Mouse (Mus musculus): ENCODE measurements around the gene Mreg. TPM values are rescaled to one million over a fixed set of nuclear protein-coding genes. Genes with fewer than 3 reads are reported as not detected.

Gene Mreg
- polyA plus RNA-seq, 1 experiment from 2014 or later: 7.6 TPM

- Histone ChIP-seq H3K4me3 (no peak overlapping the region), H3K9me3 (replicated peaks) (peaks cover 8% of the 10 kb centered on the region), H3K27ac (replicated peaks) (no peak overlapping the region), H3K27me3 (ENCODE audit: low read depth, poor library complexity, severe bottlenecking) (no peaks in the 10 kb centered on the region), H3K4me1 (no peaks in the 10 kb centered on the region), H3K36me3 (no peaks in the 10 kb centered on the region)
- DNase-seq (ENCODE audit: low spot score): no peak
- WGBS: 91% methylated on average over 10 of the region's 10 CpGs
Observed at GRCm38 (mm10) chr1:72136101-72136500, 76.0 kb downstream of the Mreg start.

- no peak for DNase-seq (ENCODE audit: low spot score)
- 65% methylated on average over 1 of the region's 1 CpGs for WGBS
- Histone ChIP-seq H3K4me3 (no peak overlapping the region), H3K36me3 (no peaks in the 10 kb centered on the region), H3K27ac (replicated peaks) (no peak overlapping the region), H3K9me3 (replicated peaks) (peaks cover 8% of the 10 kb centered on the region), H3K4me1 (no peaks in the 10 kb centered on the region), H3K27me3 (ENCODE audit: low read depth, poor library complexity, severe bottlenecking) (no peaks in the 10 kb centered on the region)
Observed at GRCm38 (mm10) chr1:72134534-72134933, 77.6 kb downstream of the Mreg start.

GRCm38 (mm10) chr1:72123434-72124297, 88.4 kb downstream of the Mreg start:
- peak; percentile 85 for DNase-seq (ENCODE audit: low spot score)
- H3K4me3 ChIP-seq: peak overlapping the region; percentile 16; the same call in 1 of the 2 replicates
- WGBS: 37% methylated on average over 23 of the region's 23 CpGs
- no peak overlapping the region for H3K27ac ChIP-seq (replicated peaks)
- H3K36me3 ChIP-seq: no peaks in the 10 kb centered on the region
- H3K4me1 ChIP-seq: 0 out of 2 replicates have a peak, but pooled peaks cover 2% of the 10 kb centered on the region
- H3K27me3 ChIP-seq (ENCODE audit: low read depth, poor library complexity, severe bottlenecking): no peaks in the 10 kb centered on the region
- H3K9me3 ChIP-seq (replicated peaks): no peaks in the 10 kb centered on the region

- no peaks in the 10 kb centered on the region for H3K36me3 ChIP-seq
- H3K4me1 ChIP-seq: 0 out of 2 replicates have a peak, but pooled peaks cover 2% of the 10 kb centered on the region
- 91% methylated on average over 17 of the region's 17 CpGs for WGBS
- no peaks in the 10 kb centered on the region for H3K9me3 ChIP-seq (replicated peaks)
- no peaks in the 10 kb centered on the region for H3K27me3 ChIP-seq (ENCODE audit: low read depth, poor library complexity, severe bottlenecking)
- no peak overlapping the region for H3K4me3 ChIP-seq
- no peak for DNase-seq (ENCODE audit: low spot score)
- H3K27ac ChIP-seq (replicated peaks): no peak overlapping the region
Observed at GRCm38 (mm10) chr1:72121608-72122185, 90.4 kb downstream of the Mreg start.

GRCm38 (mm10) chr1:72119981-72120380, 92.1 kb downstream of the Mreg start:
- no peak for DNase-seq (ENCODE audit: low spot score)
- Histone ChIP-seq H3K9me3 (replicated peaks) (no peaks in the 10 kb centered on the region), H3K4me1 (0 out of 2 replicates have a peak, but pooled peaks cover 2% of the 10 kb centered on the region), H3K27ac (replicated peaks) (no peak overlapping the region), H3K36me3 (no peaks in the 10 kb centered on the region), H3K27me3 (ENCODE audit: low read depth, poor library complexity, severe bottlenecking) (no peaks in the 10 kb centered on the region), H3K4me3 (no peak overlapping the region)
- 67% methylated on average over 4 of the region's 4 CpGs for WGBS

GRCm38 (mm10) chr1:72114206-72114605, 97.9 kb downstream of the Mreg start:
- Histone ChIP-seq H3K9me3 (replicated peaks) (no peaks in the 10 kb centered on the region), H3K4me1 (no peaks in the 10 kb centered on the region), H3K4me3 (no peak overlapping the region), H3K27ac (replicated peaks) (no peak overlapping the region), H3K36me3 (no peaks in the 10 kb centered on the region), H3K27me3 (ENCODE audit: low read depth, poor library complexity, severe bottlenecking) (no peaks in the 10 kb centered on the region)
- no peak for DNase-seq (ENCODE audit: low spot score)
- WGBS: 91% methylated on average over 5 of the region's 5 CpGs

Other genes with a start within 250 kb of the Mreg start
- 17.8 and 18.2 TPM in 2 replicates for gene Pecr, start 72.0 kb upstream of the Mreg start, polyA plus RNA-seq (2016; fragmentation: Nextera tagmentation; extraction: Ambion mirVana)
- gene Tmem169, start 72.1 kb upstream of the Mreg start, polyA plus RNA-seq (2016; fragmentation: Nextera tagmentation; extraction: Ambion mirVana): 5.6 and 12.2 TPM in 2 replicates
- 46.6 and 48.7 TPM in 2 replicates for gene Xrcc5, start 95.1 kb upstream of the Mreg start, polyA plus RNA-seq (2016; fragmentation: Nextera tagmentation; extraction: Ambion mirVana)